Mouse (Mus musculus) common myeloid progenitor, adult 5-6 weeks (primary cell): ENCODE data around the gene Gcnt7. TPM values are rescaled to one million over a fixed set of nuclear protein-coding genes. Genes with fewer than 3 reads are reported as not detected.

Experiments
- ATAC-seq: replicated peaks from 2 replicates; pipeline ENCODE4 v1.8.0; 2016; ENCODE audit warnings: low read depth, mild to moderate bottlenecking, moderate TSS enrichment, inconsistent platforms; ENCODE audit not compliant: poor library complexity, severe bottlenecking
- total RNA-seq: library from RNA; stranded (forward); fragments of 200-1000, 187-1606 nt; gene quantifications from 2 replicates; pipeline ENCODE4 v1.2.3, GENCODE M21; 2017

The Gcnt7 gene
- total RNA-seq, 1 experiment from 2014 or later = 0.05 TPM

GRCm38 (mm10) chr2:172411091-172411490, 47.3 kb downstream of the Gcnt7 start:
- no peak for ATAC-seq

GRCm38 (mm10) chr2:172410686-172411085, 47.7 kb downstream of the Gcnt7 start:
- ATAC-seq = no peak

- no peak for ATAC-seq
These were observed 50.9 kb downstream of the Gcnt7 start for GRCm38 (mm10) chr2:172407499-172407898.

- peak; percentile 46 for ATAC-seq
These were observed 52.2 kb downstream of the Gcnt7 start for GRCm38 (mm10) chr2:172406173-172406572.

- no peak for ATAC-seq
These were observed 53.4 kb downstream of the Gcnt7 start for GRCm38 (mm10) chr2:172405011-172405410.

- ATAC-seq = no peak
These were observed 54.2 kb downstream of the Gcnt7 start for GRCm38 (mm10) chr2:172404239-172404638.

- ATAC-seq = peak; percentile 93
These were observed 57.1 kb downstream of the Gcnt7 start for GRCm38 (mm10) chr2:172401116-172401825.

Other genes starting within 250 kb of the Gcnt7 start
- not detected in 2 replicates for gene Mc3r, start 210.1 kb downstream of the Gcnt7 start, total RNA-seq
- 5.6 and 6.8 TPM in 2 replicates for gene Fam210b, start 113.0 kb downstream of the Gcnt7 start, total RNA-seq
- gene Aurka, start 88.1 kb downstream of the Gcnt7 start, total RNA-seq = 56.2 and 57.1 TPM in 2 replicates
- 40.3 and 52.1 TPM in 2 replicates for gene Cstf1, start 87.9 kb downstream of the Gcnt7 start, total RNA-seq
- 0.44 and 1.5 TPM in 2 replicates for gene Cass4, start 64.8 kb downstream of the Gcnt7 start, total RNA-seq
- 139 and 158 TPM in 2 replicates for gene Rtf2, start 18.0 kb downstream of the Gcnt7 start, total RNA-seq
- gene Fam209, start 13.9 kb upstream of the Gcnt7 start, total RNA-seq = 0.63 TPM in 1 of 2 replicates, not detected in the other
- not detected in 2 replicates for gene Tfap2c, start 91.0 kb upstream of the Gcnt7 start, total RNA-seq